Mouse (Mus musculus): ENCODE results near the gene Nploc4. TPM values are rescaled to one million over a fixed set of nuclear protein-coding genes. Genes with fewer than 3 reads are reported as not detected.

Gene Nploc4
- total RNA-seq, 4 experiments from 2014 or later: 87.7 to 97.5 (median 90.6) TPM

DNA sequence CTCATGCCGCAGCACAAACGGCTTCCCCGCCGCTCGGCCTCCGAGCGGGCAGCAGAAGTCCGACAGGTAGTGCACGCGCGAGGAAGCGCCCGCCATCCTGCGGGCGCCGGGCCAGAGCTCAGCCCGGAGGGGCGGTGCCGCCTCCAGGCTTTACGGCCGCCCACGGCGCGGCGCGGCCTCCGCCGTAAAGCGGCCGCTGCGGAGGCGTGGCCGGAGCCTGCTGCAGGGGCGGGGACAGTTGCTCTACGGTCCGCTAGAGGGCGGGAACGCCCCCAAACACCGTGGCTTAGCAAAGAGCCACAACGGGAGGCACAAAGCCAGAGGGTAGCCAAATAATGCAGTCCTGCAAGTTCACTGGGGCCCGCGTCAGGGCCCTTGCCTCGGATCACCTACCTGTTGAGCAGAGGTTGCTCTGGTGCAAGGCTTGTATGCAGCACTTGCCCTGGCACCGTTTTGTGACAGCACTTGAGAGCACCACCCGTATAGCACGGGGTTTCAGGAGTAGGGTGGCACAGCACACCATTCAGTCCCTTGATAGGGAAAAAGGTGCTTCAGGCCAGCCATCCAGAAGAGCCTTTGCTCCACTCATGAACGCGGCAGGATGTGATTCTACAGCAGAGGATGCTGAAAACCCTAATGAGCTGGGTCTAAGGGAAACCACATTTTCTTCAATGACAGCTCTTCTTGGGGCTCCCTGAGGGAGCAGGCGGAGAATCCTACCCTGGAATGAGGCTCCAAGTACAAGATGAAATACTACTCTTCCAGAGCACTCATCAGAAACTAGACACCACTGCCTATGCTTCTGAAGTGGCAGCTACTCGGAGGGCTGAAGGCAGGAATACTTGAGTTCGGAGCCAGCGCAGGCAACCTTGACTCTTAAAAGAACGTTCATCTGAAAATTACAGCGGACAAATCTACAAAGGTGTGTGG, 58.6 kb downstream of the Nploc4 start, which contains the start of gene Faap100:
Gene Faap100 (minus strand): TSS at position 154 of the 930 bp plus-strand sequence.
- peak; percentile 86 to 92 for DNase-seq (ENCODE audit: low spot score in 2 of 2)

DNA sequence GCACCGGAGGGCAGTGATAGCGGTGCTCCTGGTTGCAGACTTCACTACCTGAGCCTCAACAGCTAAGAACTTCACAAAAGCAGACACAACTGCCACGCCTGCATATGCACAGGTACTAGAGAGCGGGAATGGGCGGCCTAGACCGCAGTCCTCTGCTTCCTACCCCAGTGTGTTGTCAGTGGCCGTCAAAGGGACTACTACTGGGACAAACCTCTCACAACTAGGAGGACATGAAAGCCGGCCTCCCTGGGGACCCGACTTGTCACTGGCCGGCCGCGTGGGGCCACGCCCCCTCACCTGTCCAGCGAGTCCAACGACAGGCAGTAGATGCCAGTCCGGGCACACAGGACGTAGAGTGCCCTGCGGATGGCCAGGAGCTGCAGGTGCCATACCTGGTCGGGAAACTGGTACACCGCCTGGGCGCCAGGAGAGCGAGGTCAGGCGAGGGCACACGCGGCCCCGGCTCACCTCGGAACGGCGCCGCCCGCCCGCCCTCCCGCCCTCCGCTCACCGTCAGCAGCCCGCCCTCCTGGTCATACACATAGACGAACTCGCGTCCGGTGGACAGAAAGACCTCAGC, 59.4 kb downstream of the Nploc4 start:
- DNase-seq (ENCODE audit: low spot score in 2 of 2): peak; percentile 62 to 67

DNA sequence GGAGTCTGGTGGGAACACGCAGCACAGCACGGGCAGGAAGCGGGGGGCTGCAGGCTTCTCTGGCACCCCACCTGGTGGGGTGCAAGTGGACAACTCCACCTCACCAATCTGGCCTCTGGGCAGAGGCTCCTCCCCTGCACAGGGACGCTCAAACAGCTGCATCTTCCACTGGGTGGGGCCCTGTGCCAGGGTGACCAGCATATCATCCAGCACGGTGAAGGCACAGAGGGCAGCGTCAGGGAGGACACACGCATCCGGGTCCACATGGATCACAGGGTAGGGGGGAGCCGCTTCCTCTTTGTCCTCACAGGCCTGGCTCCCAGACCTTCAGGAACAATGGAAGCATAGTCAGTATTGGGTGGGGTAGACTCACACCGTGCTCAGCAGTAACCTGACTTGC, 60.2 kb downstream of the Nploc4 start:
- no peak for DNase-seq (ENCODE audit: low spot score in 2 of 2)

DNA sequence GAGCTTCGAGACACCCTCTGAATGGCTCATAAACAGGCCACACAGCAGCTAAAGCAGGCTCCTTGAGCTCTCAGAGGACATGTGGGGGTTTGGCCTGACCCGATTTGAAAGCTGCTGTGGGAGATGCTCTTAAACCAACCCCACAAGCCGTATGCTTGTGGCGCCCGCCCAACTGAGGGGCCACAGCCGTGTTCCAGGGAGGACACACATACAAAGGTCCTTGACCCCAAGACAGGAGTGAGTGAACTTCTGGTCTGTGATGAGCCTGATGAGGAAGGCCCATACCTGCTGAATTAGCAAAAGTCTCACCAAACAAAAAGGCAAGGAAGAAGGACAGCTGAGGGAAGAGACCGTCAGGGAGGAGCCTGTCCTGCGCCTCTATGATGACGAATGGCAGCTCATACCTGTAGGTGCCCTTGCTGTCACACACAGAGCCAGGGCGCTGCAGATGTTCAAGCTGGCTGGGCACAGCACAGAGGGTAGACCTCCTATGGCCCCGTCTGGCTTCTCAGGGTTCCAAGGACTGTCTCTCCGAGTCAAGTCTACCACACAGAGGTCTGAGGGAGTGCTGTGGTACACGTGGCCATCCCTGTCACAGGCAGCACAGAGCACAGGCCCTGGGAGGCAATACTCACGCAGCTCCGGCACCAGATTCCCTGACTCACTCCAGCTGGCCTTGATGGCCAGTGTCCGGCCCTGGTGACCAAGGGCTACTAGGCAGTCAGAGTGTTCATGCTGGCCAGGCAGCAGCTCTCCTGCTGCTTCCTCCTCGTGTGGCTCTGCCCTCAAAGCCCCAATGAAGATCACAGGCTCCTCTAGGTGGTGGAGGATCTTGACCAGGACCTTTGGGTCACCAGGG, 61.0 kb downstream of the Nploc4 start:
- no peak for DNase-seq (ENCODE audit: low spot score in 2 of 2)

DNA sequence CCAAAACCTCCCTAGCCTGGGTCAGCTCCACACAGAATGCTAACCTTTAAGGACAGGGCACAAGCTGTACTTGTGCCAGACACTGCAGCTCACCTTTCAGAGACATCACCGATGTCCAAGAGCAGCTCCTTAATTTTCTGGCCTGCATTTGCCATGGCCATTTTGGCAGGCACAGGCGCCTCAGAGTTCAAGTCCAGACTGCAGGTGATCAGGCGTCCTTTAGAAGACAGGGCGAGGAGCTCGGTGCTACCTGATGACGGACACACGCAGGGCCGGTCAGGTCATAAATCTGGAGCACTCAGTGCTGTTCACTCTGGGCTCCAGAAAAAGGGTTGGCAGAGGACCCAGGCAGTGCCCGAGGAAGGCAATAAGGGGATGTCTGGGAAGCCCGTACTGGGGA, 62.2 kb downstream of the Nploc4 start:
- no peak for DNase-seq (ENCODE audit: low spot score in 2 of 2)

DNA sequence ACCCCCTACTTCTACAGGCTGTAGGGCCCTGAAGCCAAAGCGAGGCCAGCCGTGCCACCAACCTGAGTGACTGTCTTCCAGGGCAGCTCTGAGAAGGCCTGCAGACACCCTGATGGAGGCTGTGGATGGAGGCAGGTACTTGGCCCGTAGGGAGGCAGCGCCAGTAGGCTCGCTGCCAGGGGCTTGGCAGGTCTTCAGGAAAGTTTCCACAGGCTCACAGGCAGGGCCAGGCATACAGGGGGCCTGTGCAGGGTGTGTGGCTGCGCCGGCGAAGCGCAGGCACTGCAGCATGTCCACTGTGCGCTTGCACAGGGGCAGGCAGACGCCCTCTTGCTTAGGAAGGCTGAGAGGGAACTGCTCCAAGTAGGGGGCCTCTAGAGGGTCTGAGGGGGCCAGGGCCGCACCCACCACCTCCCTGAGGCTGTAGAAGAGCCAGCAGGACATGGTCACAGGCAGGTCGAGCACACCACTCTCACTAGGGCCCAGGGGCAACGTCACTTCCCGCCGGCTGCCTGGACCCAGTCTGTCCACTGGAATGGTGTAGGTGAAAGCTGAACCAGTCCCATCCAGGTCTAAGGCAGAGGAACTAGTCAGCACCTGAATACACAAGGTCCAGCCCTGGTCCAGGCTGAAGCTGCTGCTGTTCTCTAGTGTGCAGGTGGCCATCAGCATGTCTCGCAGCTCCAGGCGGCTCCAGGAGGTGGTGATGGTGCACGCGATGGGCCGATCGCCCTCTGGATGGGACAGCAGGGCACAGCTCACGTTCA, 63.5 kb downstream of the Nploc4 start:
- peak in 1 of 2 experiments; percentile 69 for DNase-seq (ENCODE audit: low spot score in 2 of 2)

DNA sequence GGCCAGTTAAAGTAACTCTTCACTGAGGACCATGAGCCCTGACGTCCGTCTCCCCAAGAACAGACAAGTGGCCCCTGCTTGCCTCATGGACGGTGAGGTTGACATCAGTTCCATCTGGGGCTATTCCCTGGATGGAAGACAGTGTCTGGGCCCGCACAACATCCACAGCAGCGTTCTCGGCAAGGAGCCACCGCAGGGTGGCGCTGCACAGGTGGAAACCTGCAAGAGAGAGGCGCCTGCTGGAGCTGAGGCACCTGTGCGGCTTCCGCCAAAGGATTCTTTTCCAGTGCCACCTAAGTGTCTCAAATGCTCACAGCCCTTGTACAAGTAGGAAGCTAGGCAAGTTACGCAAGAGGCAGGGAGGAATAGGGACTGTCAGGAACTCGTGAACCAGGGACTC, 64.5 kb downstream of the Nploc4 start:
- DNase-seq (ENCODE audit: low spot score in 2 of 2): no peak

DNA sequence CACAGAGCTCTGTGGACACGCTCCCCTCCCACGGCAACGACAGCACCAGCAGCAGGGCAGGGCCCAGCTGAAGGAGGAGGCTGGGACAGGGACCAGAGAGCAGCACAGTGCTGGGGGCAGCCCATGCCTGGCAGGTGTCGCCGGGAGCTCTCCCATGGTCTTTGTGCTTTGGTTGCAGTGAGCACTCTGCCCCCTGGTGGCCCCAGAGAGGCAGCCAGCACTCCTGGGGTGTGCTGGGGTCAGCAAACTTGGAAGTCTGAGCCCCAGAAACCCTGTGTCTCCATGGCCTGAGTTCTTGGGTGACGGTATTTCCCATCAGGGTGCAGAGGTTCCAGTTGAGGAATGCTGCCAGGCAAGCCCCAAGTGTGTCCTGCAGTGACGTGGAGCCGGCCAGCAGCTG, 67.9 kb downstream of the Nploc4 start:
- peak; percentile 70 to 72 for DNase-seq (ENCODE audit: low spot score in 2 of 2)

DNA sequence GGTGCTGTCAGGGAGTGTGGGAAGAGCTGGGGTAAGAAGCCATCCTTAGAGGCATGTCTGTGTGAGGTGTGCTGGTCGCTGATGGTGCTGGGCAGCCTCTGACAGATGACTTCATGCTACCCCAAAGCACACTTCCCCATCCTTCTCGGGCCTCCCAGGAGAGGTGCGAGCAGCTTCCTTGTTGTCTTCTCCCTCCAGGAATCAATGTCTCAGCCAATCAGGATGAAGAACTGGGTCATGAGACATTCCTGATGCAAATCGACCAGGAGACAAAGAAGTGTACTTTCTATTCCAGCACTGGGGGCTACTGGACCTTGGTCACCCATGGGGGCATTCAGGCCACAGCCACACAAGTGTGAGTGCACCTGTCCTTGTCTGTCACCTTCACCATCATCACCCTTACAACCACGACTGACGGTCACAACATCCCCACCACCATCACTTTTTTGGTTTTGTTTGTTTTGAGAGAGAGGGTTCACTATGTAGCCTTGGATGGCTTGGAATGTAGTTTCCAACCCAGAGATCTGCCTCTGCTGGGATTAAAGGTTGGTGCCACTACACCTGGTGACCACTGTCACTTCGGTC, 71.0 kb downstream of the Nploc4 start:
- no peak for DNase-seq (ENCODE audit: low spot score in 2 of 2)

DNA sequence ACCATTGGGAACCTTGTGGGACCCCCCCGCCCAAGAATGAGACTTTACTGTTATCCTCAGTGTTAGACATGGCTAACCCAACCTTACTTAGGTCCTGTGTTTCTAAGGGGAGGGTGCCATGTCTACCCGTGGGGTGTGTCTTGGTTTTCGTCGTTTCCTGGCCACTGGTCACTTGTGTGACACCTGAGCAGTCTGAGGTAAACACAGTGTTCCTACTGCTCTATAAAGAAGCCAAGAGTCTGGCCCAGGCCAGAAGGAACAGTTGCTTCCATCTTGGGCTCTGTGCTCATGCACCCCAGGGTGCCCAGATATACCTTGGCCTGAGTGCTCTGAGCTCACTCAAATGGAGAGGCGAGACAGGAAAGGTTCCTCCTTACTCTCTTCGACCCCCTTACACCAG, 74.6 kb downstream of the Nploc4 start:
- DNase-seq (ENCODE audit: low spot score in 2 of 2): no peak

DNA sequence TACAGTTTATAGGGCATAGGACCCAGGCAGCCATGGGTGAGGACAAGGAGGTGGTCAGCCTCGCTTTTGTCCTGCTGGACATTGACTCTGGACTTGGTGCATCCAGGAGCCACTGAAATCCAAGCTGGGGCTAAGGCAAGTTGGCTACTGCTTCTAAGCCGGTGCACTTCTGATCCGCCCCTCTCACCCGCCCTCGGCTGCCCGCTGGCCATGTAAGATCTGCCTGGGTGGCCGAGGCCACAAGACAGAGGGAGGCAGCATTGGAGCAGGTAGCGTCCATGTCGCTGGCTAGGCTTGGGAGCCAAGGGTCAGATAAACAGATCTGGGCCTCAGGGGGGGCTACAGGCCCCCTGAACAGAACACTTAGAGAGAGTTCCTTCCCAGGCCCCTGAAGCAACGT, 76.2 kb downstream of the Nploc4 start, which contains the start of gene Fscn2:
Gene Fscn2 (plus strand): TSS at position 240 of the 400 bp plus-strand sequence.
- DNase-seq (ENCODE audit: low spot score in 2 of 2): no peak

DNA sequence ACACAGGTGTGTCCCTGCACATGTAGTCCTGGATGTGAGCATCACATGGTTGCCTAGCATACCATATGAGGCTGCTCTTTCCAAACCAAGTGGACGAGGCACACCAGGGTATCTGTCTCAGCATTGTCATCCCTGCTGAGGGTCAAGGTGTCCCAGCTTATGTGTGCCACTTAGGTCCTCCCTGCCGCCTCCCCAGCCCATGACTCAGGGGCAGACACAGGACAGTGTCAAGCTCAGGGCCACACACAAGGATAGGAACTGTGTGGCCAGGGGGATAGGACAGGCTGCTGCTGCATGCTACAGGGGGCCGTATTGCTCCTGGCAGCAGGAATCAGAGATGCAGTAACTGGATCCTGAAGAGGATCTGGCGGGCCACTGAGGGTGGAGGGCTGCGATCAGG, 76.8 kb downstream of the Nploc4 start:
- no peak for DNase-seq (ENCODE audit: low spot score in 2 of 2)

DNA sequence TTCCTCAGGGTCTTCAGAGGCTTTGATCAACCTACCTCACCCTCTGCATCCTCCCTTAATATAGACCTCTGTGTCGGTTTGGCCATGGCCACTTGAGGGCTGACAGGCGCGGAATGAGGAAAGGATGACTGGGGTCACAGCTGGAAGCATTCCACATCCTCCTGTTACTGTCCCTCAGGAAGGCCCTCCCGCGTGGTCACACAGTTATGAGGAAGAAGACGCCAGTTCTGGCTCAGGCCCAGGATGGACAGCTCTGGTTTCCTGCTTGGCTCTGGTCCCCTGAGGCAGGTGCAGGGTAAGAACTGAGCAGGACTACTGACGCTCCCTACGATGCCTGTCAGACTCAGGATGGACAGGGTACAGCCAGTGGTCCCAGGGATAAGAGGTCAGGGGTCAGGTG, 77.4 kb downstream of the Nploc4 start:
- peak; percentile 76 to 80 for DNase-seq (ENCODE audit: low spot score in 2 of 2)

DNA sequence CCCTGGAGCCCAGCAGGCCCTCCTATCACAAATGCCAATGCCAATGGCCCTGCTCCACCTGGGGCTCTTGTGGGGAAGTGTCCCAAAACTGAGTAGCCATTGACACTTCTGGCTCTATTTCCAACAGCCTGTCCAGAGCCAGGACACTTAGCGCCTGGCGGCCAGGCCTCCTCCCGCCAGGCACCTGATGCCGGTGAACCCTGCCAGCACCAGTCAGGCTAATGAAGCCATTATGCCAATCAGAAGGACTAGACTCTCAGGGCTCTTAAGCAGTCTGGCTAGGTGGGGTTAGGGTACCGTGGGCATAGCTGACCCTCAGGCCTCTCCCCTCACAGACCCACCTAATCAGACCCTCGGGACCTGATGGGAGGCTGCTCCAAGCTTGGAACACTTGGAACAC, 78.1 kb downstream of the Nploc4 start:
- DNase-seq (ENCODE audit: low spot score in 2 of 2): no peak

DNA sequence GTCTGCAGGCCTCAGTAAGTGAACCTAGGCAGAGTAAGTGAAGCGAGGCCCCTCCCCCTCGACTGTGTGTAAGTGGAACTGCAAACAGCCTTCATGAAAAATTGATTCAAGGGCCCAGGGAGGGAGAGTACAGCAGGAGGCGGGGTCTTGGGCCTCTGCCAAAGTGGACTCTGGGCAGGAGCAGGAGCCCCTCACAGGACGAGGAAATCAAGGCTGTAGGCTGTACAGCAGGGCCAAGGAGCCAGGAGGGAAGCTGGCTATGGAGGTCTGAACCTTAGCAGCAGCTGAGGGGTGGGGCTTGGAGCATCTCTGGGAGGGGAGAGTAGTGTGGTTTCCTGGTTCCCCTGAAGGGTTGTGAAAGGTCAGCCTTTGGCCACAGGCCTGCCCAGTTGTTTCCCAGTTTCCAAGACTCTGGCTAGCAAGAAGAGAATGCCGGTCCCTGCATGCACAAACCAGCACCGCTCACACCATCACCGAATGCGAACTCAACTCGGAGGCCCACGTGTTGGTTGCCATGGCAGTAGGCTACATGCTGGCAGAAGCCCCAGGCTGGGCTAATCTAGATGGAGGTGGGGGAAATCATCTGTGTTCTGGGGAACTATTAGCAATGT, 79.6 kb downstream of the Nploc4 start:
- DNase-seq (ENCODE audit: low spot score in 2 of 2): peak in 1 of 2 experiments; percentile 59

DNA sequence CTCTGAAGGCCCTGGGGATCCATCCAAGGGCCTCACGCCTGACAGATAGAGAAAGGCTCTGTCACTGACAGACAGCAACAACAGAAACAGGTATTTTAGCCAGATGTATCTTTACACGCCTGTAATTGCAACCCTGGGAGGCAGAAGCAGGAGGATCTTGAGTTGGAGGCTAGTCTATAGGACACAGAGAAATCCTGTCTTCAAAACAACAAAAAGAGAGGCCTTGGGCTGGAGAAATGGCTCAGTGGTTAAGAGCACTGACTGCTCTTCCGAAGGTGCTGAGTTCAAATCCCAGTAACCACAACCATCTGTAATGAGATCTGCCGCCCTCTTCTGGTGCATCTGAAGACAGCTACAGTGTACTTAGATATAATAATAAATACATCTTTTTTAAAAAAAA, 80.6 kb downstream of the Nploc4 start:
- DNase-seq (ENCODE audit: low spot score in 2 of 2): no peak

DNA sequence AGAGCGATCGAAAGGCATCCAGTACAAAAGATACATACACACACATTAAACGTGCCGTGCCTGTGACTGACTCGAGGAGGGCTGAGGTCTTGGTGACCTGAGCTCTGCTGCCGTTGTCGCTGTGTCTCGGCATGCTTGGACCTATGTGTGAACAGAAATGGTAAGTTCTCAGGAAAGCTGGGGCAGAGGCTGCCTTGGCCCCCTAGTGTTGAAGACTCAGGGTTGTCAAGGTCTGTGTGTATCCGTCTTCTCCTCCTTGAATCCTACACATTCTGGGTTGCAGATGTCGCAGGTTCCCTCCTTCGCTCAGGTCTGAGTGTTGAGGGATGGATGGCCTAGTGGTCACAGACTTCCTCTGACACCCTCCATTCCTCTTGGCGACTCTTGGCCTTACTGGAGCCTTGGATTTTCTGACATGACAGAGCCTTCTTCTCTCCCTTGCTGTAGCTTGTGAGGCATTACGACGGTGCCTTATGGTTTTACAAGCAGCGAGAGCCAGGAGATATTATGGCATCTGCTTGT, 81.1 kb downstream of the Nploc4 start:
- DNase-seq (ENCODE audit: low spot score in 2 of 2): no peak

DNA sequence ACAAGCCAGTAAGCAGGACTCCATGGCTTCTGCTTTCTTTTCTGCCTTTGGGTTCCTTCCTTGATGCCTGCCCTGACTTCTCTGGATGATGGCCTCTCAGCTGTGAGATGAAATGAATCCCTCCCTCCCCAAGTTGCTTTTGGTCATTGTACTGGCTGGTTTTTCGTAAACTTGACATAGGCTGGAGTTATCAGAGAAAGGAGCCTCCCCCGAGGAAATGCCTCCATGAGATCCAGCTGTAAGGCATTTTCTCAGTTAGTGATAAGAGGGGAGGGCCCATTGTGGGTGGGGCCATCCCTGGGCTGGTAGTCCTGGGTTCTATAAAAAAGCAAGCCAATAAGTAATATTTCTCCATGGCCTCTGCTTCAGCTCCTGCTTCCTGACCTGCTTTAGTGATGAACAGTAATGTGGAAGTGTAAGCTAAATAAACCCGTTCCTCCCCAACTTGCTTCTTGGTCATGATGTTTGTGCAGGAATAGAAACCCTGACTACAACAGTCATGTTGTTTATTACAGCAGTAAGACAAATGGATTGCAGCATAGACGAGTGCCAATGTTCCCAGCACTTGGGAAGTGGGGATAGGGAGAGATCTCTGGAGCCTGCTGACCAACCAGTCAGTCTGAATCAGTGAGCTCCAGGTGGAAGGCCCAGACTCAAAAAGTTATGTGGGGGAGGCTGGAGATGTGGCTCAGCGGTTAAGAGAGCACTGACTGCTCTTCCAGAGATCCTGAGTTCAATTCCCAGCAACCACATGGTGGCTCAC, 82.0 kb downstream of the Nploc4 start:
- DNase-seq (ENCODE audit: low spot score in 2 of 2): no peak

All from gastrocnemius, adult 8-10 months (tissue).